Mouse (Mus musculus) heart, adult 2 months (tissue): Measurements from ENCODE around the gene Lalba. TPM values are rescaled to one million over a fixed set of nuclear protein-coding genes. Genes with fewer than 3 reads are reported as not detected.
A peak's percentile ranks its signal among the peaks of the same experiment; 100 is the strongest.
"Not testable (repeated sequence)": the region's sequence is repeated elsewhere in the genome, so short reads cannot be mapped to it uniquely, and the experiment has no call there.

Experiments
- DNase-seq, 2 experiments: peaks; one replicate each; pipeline ENCODE4 v3.0.0; 2021
- H3K27ac ChIP-seq: fragments of 200-600 bp; 2 replicates; pipeline ENCODE4 v1.8.1; 2022
- H3K27me3 ChIP-seq: fragments of 200-500 bp; 2 replicates; pipeline ENCODE4 v1.6.1; 2012; ENCODE audit warnings: mild to moderate bottlenecking, low read length, inconsistent platforms, mixed read lengths; ENCODE audit not compliant: control insufficient read depth, insufficient read depth
- H3K36me3 ChIP-seq: fragments of 200-500 bp; 2 replicates; pipeline ENCODE4 v1.6.1; 2012; ENCODE audit warnings: low read length, inconsistent platforms; ENCODE audit not compliant: control insufficient read depth, insufficient read depth
- H3K4me1 ChIP-seq: fragments of 200-500 bp; 2 replicates; pipeline ENCODE4 v1.6.1; 2011; ENCODE audit warnings: low read length; ENCODE audit not compliant: control insufficient read depth, insufficient read depth
- H3K4me3 ChIP-seq: fragments of 200-600 bp; 2 replicates; pipeline ENCODE4 v1.8.1; 2022
- H3K79me2 ChIP-seq: fragments of 200-500 bp; replicated peaks from 2 replicates; pipeline ENCODE4 v1.6.1; 2012; ENCODE audit warnings: mild to moderate bottlenecking, inconsistent platforms, low read length, moderate library complexity, mixed read lengths; ENCODE audit not compliant: control insufficient read depth, insufficient read depth
- H3K9ac ChIP-seq: fragments of 200-500 bp; 2 replicates; pipeline ENCODE4 v1.6.1; 2012; ENCODE audit warnings: low read depth, mild to moderate bottlenecking, control low read depth, inconsistent platforms, low read length, mixed read lengths
- CTCF ChIP-seq: fragments of 200-600 bp; IDR thresholded peaks from 2 replicates; pipeline ENCODE4 v1.8.1; 2022; ENCODE audit warnings: antibody characterized with exemption, mild to moderate bottlenecking, moderate library complexity
- EP300 ChIP-seq: fragments of 200-500 bp; IDR thresholded peaks from 2 replicates; pipeline ENCODE4 v1.6.1; 2011; ENCODE audit warnings: low read depth, low read length, control low read depth; ENCODE audit not compliant: insufficient read depth
- POLR2A ChIP-seq: fragments of 200-500 bp; IDR thresholded peaks from 2 replicates; pipeline ENCODE4 v1.6.1; 2011; ENCODE audit warnings: mild to moderate bottlenecking, low read depth, low read length, control low read depth; ENCODE audit not compliant: insufficient read depth
- WGBS: fragments of 180-500 bp; shearing (Covaris S2); methylation state at CpG from one replicate; pipeline ENCODE4 v1.1.7; 2018; 5-methylcytosine and 5-hydroxymethylcytosine counted together
- intact Hi-C: fragments of 180-260 bp; cut with DNase I; formaldehyde crosslinking; loops from one replicate; pipeline ENCODE4 v1.15.1; 2025
- polyA plus RNA-seq: library from polyadenylated mRNA; depleted of rRNA; stranded (reverse); fragments of >200 nt; gene quantifications from 2 replicates; pipeline ENCODE4 v1.2.3, GENCODE M21; 2012
- total RNA-seq, 2 experiments: library from RNA; stranded (reverse); gene quantifications; 2 replicates each; pipeline ENCODE4 v1.2.3; 2021

Lalba gene
- total and polyA plus RNA-seq, 3 experiments, result 0.45 TPM; not detected in 2

- TF ChIP-seq POLR2A (no peak), EP300 (0 out of 2 replicates have a peak, but pooled peaks have one; percentile 72)
- H3K36me3 ChIP-seq, result peaks cover 5% of the 10 kb centered on the region
- no peak overlapping the region for H3K4me3 ChIP-seq
- peaks cover 5% of the 10 kb centered on the region for H3K4me1 ChIP-seq
- intact Hi-C loops, result no loop called here
- 46% methylated on average over 16 of the region's 16 CpGs for WGBS
- DNase-seq, result peak; percentile 56 to 75
- H3K79me2 ChIP-seq, result no peaks in the 10 kb centered on the region
- H3K27ac ChIP-seq, result no peak overlapping the region; the same call in 1 of the 2 replicates
- no peaks in the 10 kb centered on the region for H3K27me3 ChIP-seq
- H3K9ac ChIP-seq, result no peak overlapping the region
Measured at GRCm38 (mm10) chr15:98517380-98518355, 35.1 kb upstream of the Lalba start.

DNA sequence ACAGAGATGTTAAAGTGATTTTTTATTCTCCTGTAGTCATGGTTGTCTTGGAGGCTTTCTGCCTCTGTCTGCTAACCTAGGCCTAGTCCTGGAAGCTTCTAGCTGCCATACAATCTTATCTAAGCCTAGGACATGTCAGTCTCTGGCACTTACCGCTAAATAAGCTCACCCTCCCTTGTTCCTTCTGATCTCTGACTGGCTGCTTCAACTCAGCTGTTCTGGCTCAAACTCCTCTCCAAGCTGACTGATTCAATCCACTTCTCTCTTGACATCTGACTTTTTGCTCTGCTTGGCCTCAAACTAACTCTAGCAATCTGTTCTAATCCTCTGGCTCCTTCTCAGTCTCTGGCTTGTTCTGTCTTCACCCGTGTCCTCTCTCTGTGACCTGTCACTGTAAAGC is 32.3 kb upstream of the Lalba start:
- H3K9ac ChIP-seq, H3K79me2 ChIP-seq, H3K4me3 ChIP-seq, H3K27ac ChIP-seq, H3K27me3 ChIP-seq, DNase-seq, H3K36me3 ChIP-seq: not testable (repeated sequence)
- intact Hi-C loops, result loop anchor here (2.0 kb wide), 1 partner anchor 20 kb away; the partner anchor contains the start of gene Kansl2
- 68% methylated on average over 2 of the region's 2 CpGs for WGBS
- H3K4me1 ChIP-seq, result peaks cover 13% of the 10 kb centered on the region

- no peak overlapping the region for H3K4me3 ChIP-seq
- TF ChIP-seq POLR2A, result no peak
Measured at GRCm38 (mm10) chr15:98514146-98514545, 31.6 kb upstream of the Lalba start.

GRCm38 (mm10) chr15:98513676-98514075 is 31.2 kb upstream of the Lalba start:
- H3K36me3 ChIP-seq, H3K27me3 ChIP-seq, H3K4me3 ChIP-seq, H3K79me2 ChIP-seq, DNase-seq, H3K9ac ChIP-seq: not testable (repeated sequence)
- H3K4me1 ChIP-seq, result peaks cover 13% of the 10 kb centered on the region
- intact Hi-C loops, result loop anchor here (2.0 kb wide), 1 partner anchor 21 kb away; the partner anchor contains the start of gene Kansl2
- 54% methylated on average over 3 of the region's 3 CpGs for WGBS
- H3K27ac ChIP-seq, result peak overlapping the region; percentile 75; the same call in 1 of the 2 replicates

More at GRCm38 (mm10) chr15:98514146-98514545, 31.6 kb upstream of the Lalba start:
- no peaks in the 10 kb centered on the region for H3K27me3 ChIP-seq
- intact Hi-C loops, result loop anchor here (2.0 kb wide), 1 partner anchor 21 kb away; the partner anchor contains the start of gene Kansl2
- no peak overlapping the region for H3K9ac ChIP-seq
- H3K79me2 ChIP-seq, result no peaks in the 10 kb centered on the region
- DNase-seq, result no peak
- WGBS, result 79% methylated on average over 8 of the region's 8 CpGs
- H3K4me1 ChIP-seq, result peaks cover 13% of the 10 kb centered on the region
- H3K36me3 ChIP-seq, result no peaks in the 10 kb centered on the region
- no peak overlapping the region for H3K27ac ChIP-seq

- H3K27me3 ChIP-seq, result no peaks in the 10 kb centered on the region
- intact Hi-C loops, result no loop called here
- 2% methylated on average over 17 of the region's 17 CpGs for WGBS
- H3K4me3 ChIP-seq, result peak overlapping the region; percentile 26; the same call in 1 of the 2 replicates
- peak overlapping the region; percentile 43; the same call in 1 of the 2 replicates for H3K9ac ChIP-seq
- H3K36me3 ChIP-seq, result no peaks in the 10 kb centered on the region
- TF ChIP-seq POLR2A (no peak), CTCF (no peak), EP300 (peak; percentile 79)
- H3K4me1 ChIP-seq, result peaks cover 13% of the 10 kb centered on the region
- peak; percentile 71 to 77 for DNase-seq
- H3K27ac ChIP-seq, result peak overlapping the region; percentile 75
- H3K79me2 ChIP-seq, result no peaks in the 10 kb centered on the region
Measured at GRCm38 (mm10) chr15:98512799-98513321, 30.3 kb upstream of the Lalba start.

DNA sequence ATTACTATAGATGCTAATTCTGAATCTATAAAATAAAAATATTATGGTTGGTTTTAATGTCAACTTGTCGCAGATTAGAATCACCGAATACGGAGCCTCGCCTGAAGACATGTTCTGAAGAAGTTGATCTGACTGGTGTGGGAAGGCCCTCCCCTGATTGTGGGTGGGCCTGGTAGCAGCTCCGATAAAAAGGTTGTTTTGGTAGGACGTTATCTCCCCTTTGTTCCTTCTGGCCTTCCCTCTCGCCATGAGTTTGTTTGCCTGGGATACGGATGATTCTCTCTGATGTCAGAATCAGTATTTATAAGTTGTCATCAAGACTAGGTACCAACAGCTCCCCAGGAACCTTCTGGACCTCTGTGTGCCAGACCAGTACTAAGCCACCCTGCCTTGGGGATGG is 29.7 kb upstream of the Lalba start:
- Histone ChIP-seq H3K27me3 (no peaks in the 10 kb centered on the region), H3K4me1 (peaks cover 13% of the 10 kb centered on the region), H3K9ac (no peak overlapping the region), H3K4me3 (no peak overlapping the region), H3K79me2 (no peaks in the 10 kb centered on the region), H3K27ac (peak overlapping the region; percentile 75), H3K36me3 (no peaks in the 10 kb centered on the region)
- peak; percentile 34 to 40 for DNase-seq
- WGBS, result 50% methylated on average over 8 of the region's 8 CpGs
- intact Hi-C loops, result no loop called here
- TF ChIP-seq POLR2A (no peak), EP300 (no peak), CTCF (no peak)
